Mouse (Mus musculus) T-helper 17 cell (primary cell): ENCODE measurements at regions not wholly inside any gene's neighbourhood (a gene's known extent, or its start where the extent isn't known, plus 50 kb on each side); places are given as distances from the start of the nearest gene placed in this dataset.
"Not testable (repeated sequence)": the region's sequence is repeated elsewhere in the genome, so short reads cannot be mapped to it uniquely, and the experiment has no call there.

ENCODE experiments used
- in situ Hi-C, 2 experiments: fragments of 300-600 bp; cut with MboI, MseI; formaldehyde crosslinking; loops; 1 replicate in 1 of 2; 2 replicates in 1 of 2; pipeline ENCODE4 v1.15.1; 2025; ENCODE audit warnings: high pct_unique_total_duplicates in 2 of 2

DNA sequence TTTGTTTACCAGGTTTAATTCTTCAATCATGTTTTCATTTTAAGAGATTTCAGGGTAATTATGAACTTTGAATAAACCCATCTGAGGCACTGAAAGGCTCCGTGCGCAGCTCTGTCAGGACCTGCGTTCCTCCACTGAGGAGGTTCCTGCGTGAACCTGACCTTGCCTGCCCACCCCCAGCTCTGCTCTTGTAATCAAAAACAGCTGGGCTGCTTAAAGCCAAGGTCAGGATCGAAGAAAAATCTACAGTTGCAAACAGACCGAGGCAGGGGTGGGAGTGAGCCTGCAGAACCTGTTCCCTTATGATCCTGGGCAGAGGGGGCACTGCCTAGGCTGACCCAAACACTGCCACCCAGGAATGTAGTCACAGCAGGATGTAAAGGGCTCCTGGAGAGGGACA, 134.8 kb upstream of the Bcor start:
- in situ Hi-C loops = no loop called here

DNA sequence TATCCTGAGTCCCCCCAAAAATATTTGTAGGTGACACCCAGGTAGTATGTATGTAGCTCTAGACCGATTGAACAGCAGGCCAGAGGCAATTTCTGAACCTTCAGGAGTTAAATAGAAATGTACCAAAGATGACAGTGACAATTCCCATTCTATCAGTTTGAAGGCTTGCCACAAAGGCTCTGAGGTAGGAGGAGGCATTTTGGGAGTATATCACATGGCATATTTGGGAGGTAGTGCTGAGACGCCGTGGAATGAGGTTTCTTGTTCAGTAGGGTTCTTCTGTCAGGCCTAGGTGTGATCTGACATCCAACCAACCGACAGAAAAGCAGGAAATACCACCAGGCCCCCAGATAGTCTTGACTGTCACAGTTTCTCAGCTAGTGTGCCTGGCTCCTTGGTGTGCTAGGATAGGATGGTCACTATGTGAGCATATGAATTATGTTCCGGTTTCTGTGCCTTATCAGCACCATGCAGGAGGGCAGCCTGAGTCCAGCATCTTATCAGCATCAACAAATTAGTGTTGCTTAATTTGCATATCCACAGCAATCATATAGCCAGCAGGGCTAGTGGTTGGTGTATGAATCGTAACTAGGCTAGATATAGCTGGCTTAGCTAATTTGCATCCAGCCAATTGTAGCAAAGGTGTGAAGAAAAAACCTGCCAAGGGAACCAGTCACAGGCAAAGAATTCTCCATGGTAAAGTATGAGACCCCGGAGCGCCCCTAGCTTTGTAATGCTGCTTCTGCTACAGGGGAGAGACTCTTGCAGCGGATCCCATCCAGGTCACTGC, 136.3 kb upstream of the Bcor start:
- in situ Hi-C loops = no loop called here

- in situ Hi-C loops = no loop called here
These were observed 138.5 kb upstream of the Bcor start for GRCm38 (mm10) chrX:12298609-12299008.

GRCm38 (mm10) chrX:12299236-12299635, 139.1 kb upstream of the Bcor start:
- in situ Hi-C loops = no loop called here

DNA sequence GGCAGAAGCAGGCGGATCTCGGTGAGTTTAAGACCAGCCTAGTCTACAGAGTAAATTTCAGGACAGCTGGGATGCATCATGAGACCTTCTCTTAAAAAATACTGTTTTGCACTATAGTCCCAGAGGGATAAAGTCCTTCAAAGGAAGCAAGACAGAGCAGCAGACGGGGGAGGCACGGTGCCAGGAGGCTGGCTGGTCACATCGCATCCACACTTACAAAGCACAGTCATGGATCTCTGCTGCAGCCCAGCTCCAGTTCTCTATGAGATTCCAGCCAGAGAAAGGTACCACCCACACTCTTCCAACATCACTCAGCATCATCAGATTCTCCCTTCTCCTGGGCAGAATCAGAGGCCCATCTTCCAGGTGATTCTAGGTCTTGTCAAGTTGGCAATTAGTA, 144.5 kb upstream of the Bcor start:
- in situ Hi-C loops = no loop called here

DNA sequence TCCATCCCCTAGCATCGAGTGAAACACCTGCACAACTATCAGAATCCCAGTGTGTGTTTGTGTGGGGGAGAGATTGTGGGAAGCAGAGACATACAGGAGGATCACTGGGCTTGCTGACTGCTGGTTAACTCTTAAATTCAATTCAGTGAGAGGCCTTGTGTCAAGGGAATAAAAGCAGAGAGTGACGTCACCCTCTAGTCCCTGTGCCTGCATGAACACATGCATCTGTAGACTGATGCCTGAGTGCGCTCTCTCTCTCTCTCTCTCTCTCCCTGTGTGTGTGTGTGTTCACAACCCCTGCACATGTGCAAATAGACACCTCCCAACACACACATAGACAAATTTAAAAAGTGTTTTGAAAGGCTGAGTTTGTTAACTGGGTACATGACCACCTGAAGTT, 146.8 kb upstream of the Bcor start:
- in situ Hi-C loops = no loop called here

GRCm38 (mm10) chrX:12312534-12312933, 152.4 kb upstream of the Bcor start:
- in situ Hi-C loops = no loop called here

DNA sequence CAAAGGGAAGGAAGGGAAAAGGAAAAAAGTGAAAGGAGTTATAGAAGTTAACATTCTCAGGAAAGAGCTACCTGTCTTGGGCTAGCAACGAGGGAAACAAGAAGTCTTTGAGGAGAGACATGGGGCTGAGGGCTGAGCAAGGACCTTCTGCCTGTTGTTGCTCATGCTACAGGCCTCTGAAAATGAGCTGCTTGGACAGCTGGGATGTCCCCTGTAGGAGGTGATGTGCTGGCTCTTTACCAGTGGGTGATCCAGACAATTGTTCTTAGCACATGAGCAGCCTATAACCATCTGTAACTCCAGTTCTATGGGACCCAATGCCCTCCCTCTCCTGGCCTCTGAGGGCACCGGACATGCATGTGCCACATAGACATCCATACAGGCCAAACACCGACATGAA, 155.5 kb upstream of the Bcor start:
- in situ Hi-C loops = no loop called here

GRCm38 (mm10) chrX:12317488-12317887, 157.3 kb upstream of the Bcor start:
- in situ Hi-C loops = not testable (repeated sequence)

DNA sequence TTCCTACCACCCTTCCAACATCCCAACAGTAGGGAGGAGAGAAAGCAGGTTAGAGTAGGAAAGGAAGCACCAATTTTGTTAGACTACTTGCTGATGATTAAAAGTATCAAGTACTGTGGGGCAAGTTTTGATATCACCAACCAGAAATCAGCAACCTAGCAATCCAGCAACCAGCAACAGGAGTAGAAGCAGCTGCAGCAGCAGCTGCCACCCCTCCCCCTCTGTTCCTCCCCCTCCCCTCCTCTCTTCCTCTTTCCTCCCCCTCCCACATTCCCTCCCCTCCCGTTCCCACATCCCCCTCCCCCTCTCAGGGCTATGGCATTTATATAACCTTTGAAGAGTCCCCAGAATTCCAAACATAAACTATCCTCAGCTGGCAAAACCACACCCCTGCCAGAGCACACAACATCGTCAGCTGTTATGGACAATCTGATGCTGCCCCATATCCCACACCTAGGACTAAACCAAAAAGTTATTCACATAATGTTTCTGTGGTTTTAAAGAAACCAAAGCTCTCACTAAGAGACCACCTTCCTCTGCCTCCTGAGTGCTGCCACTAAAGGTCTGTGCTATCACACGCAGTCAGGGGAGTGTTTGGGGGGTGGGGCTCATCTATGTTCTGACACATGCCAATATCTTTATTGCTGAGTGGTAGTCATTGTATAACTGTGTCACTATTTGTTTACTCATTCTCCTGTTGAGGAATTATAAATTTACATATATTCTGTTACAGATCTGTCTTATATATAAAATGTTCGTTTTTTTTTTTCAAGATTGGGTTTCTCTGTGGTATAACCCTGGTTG, 158.9 kb upstream of the Bcor start:
- in situ Hi-C loops = no loop called here

GRCm38 (mm10) chrX:12322453-12322852, 162.3 kb upstream of the Bcor start:
- in situ Hi-C loops = no loop called here

DNA sequence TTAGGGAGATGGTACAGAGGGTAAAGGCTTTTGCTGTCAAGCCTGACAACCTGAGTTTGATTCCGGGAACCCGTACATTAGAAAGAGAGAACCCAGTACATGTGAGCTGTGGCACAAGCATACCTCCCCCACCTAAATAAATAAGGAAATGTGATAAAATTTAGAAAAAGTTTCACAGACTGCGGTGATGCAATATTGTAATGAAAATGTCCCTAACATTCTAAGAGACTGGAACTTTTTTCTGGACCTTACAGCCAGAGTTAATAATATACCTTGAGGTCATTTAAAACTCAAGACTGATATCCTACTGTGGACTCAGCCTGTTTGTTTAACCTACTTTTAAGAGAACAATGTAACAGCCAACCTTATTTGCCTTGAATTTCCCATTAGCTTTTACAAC, 163.1 kb upstream of the Bcor start:
- in situ Hi-C loops = no loop called here

DNA sequence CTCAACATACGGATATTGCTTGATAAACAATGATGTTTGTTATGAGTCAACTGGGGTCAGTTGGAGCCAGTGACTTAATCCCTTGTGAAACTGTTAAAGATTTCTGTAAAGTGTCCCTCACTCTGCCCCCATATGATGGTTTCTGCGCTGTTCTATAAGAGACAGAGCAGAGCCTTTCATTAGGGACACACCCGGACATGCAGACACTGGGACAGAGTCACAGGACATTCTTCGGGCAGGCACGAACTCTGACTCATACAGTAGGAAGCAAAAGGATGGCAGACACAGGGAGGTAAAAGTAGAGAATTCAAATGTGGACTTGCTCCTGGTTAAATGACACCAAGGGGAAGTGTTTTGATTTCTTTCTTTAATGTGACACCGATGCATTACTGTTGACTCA, 163.7 kb upstream of the Bcor start:
- in situ Hi-C loops = no loop called here

DNA sequence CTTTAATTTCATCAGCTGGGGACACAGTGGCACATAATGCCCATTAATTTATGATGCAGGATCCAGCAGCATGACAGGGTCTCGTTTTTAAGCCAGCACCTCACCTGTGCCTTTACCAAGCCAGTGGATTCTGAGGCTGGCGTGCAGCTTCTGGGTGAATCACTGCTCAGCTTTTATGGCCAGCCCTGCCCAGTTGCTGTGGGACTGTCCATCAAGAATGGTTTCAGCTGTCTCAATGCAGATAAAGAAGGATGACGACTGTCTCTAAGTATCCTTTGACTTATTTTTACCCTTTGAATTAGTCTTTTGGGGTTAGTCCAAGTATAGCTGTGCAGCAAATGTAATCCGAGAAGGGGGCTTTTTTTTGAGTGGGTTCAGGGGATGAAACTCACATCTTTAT, 167.3 kb upstream of the Bcor start:
- in situ Hi-C loops = no loop called here

DNA sequence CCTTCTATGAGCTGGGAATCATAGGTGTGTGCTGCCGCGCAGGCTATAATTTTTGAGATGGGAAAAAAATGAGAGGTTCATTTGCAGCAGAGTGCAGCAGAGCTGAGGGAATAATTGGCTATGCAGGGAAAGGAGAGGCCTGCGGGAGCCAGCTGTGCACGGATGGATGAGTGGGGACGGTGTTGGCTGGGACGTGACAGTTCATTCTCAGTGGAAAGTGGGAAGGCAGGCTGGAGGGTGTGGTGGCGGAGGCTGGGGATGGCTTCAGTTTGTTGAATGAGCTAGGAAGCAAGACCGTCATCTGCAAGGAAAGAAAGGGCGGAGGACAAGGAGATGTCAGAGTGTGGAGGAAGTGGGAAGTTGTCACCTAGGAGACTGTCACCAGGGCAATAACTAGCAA, 180.4 kb upstream of the Bcor start:
- in situ Hi-C loops = loop anchor here in 1 of 2 experiments (10.0 kb wide), 1 partner anchor 236 kb away; no protein-coding TSS in a partner anchor

- in situ Hi-C loops = loop anchor here in 1 of 2 experiments (10.0 kb wide), 1 partner anchor 237 kb away; no protein-coding TSS in a partner anchor
These were observed 181.3 kb upstream of the Bcor start for GRCm38 (mm10) chrX:12341356-12341965.

DNA sequence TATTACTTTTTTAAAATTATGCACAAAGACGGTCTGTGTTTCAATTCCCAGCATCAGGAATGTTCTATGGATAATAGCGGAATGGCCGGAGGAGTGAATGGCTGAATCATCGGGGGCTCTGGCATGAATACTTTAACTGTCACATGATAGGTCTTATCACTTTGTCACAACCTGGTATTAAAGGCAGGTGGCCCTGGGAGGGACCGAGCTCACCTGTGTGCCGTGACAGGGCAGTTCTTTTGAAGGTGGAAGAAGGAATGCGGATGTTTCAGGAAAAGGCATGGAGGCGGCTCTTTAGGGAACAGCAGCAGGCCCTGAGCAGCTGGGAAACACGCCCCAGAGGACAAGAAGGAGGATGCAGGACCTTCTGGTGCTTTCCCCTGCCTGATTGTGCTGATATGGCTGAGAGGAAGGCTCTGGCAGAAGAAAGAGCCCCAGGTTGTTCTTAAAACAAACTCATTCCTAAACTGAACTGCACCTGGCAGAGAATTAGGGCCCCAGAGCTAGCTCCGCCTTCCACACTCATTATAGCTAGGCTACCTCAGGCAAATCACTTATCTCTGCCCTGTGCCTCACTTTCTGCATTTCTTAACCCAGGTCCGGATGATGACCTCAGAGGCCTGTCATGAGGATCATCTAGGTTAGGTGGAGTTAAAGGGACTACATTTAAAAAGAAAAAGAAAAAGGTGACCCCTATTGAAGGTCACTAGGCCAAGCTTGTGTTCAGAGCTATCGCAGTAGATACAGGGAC, 184.8 kb upstream of the Bcor start:
- in situ Hi-C loops = loop anchor here in 1 of 2 experiments (10.0 kb wide), 1 partner anchor 240 kb away; no protein-coding TSS in a partner anchor

DNA sequence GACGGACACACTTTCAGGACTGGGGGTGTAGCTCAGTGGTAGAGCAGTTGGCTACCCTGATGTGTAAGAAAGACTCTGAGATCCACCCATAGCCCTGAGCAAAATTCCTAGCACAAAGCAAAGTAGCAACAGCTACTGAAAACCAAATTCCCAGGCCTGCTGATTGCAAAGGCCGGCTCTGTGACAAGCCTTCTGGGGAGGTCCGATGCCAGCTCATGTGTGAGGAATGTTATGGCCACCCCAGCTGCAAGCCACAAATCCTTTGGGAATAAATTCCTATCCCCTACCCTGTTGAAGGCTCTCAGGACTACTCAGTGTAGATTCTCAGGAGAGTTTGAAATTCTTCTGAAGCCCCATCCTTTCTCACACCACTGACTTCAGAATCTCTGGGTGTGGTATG, 186.7 kb upstream of the Bcor start:
- in situ Hi-C loops = loop anchor here in 1 of 2 experiments (10.0 kb wide), 1 partner anchor 242 kb away; no protein-coding TSS in a partner anchor

- in situ Hi-C loops = loop anchor here in 1 of 2 experiments (10.0 kb wide), 1 partner anchor 243 kb away; no protein-coding TSS in a partner anchor
These were observed 188.0 kb upstream of the Bcor start for GRCm38 (mm10) chrX:12348117-12348516.

GRCm38 (mm10) chrX:12354875-12355274, 194.7 kb upstream of the Bcor start:
- in situ Hi-C loops = no loop called here

- in situ Hi-C loops = no loop called here
These were observed 197.9 kb upstream of the Bcor start for GRCm38 (mm10) chrX:12358026-12358425.
